Mouse (Mus musculus): ENCODE results near the gene Podn. TPM values are rescaled to one million over a fixed set of nuclear protein-coding genes. Genes with fewer than 3 reads are reported as not detected.

Gene Podn
- polyA plus RNA-seq, 1 experiment, result 150 TPM

DNA sequence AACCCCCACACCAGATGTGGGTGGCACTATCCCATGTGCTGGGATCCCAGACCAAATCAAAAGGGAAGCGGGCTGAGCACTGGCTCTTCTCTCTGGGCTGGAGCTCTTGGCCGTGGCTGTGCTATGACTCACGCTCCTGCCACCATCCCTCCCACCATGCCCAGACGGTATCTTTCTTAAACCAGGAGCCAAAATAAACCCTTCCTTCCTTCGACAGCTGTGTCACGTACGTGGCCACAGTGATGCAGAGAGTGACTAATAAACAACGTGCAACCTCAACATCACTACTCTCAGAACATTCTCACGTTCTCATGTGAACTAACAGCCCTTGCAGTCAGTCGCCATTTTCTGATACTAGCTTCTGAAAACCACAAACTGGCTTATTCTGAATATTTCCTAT, 38.1 kb downstream of the Podn start:
- Histone ChIP-seq H3K36me3 (ENCODE audit: control insufficient read depth, insufficient read depth, low read length) (peaks cover 62% of the 10 kb centered on the region), H3K27ac (ENCODE audit: insufficient read depth, low read depth, low read length) (no peak overlapping the region), H3K4me1 (ENCODE audit: control insufficient read depth, insufficient read depth, insufficient read length, low read length) (no peaks in the 10 kb centered on the region; the same call in 1 of the 2 replicates), H3K27me3 (ENCODE audit: control insufficient read depth, insufficient read depth, low read length) (no peaks in the 10 kb centered on the region), H3K4me3 (ENCODE audit: low read depth, low read length) (no peak overlapping the region)
- TF ChIP-seq CTCF (IDR thresholded peaks at IDR 0.05; ENCODE audit: extremely low read depth, insufficient read length, insufficient replicate concordance, low read depth, low read length) (no peak), POLR2A (IDR thresholded peaks at IDR 0.05; ENCODE audit: low read depth, low read length) (no peak)
- 76% methylated on average over 10 of the region's 10 CpGs for WGBS

GRCm38 (mm10) chr4:108057247-108057646, 39.0 kb downstream of the Podn start:
- H3K27ac ChIP-seq (ENCODE audit: insufficient read depth, low read depth, low read length), result no peak overlapping the region
- 90% methylated on average over 2 of the region's 2 CpGs for WGBS
- H3K4me1 ChIP-seq (ENCODE audit: control insufficient read depth, insufficient read depth, insufficient read length, low read length), result no peaks in the 10 kb centered on the region; the same call in 1 of the 2 replicates
- TF ChIP-seq POLR2A (IDR thresholded peaks at IDR 0.05; ENCODE audit: low read depth, low read length), result no peak
- no peak for TF ChIP-seq CTCF (IDR thresholded peaks at IDR 0.05; ENCODE audit: extremely low read depth, insufficient read length, insufficient replicate concordance, low read depth, low read length)
- no peaks in the 10 kb centered on the region for H3K27me3 ChIP-seq (ENCODE audit: control insufficient read depth, insufficient read depth, low read length)
- H3K36me3 ChIP-seq (ENCODE audit: control insufficient read depth, insufficient read depth, low read length), result peaks cover 65% of the 10 kb centered on the region
- no peak overlapping the region for H3K4me3 ChIP-seq (ENCODE audit: low read depth, low read length)

DNA sequence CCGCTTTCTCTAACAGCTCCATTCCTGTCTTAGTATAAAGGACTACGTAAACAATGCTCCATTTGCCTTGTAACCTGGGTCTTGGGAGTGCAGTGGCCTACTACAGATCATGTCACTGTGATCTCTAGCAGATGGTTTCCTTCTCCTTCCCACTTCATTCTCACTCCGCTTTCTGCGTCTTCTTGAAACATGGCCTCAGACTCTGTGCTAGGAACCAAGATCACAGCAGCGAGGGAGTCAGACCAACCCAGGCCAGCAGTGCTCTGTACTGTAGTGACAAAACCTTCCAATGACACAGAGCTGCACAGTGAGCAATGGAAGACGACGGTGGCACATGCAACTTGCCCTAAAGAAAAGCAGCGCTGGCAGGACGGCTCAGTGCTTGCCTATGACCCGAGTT, 40.4 kb downstream of the Podn start:
- Histone ChIP-seq H3K27me3 (ENCODE audit: control insufficient read depth, insufficient read depth, low read length) (no peaks in the 10 kb centered on the region), H3K4me3 (ENCODE audit: low read depth, low read length) (no peak overlapping the region), H3K4me1 (ENCODE audit: control insufficient read depth, insufficient read depth, insufficient read length, low read length) (peaks cover 5% of the 10 kb centered on the region; the same call in 1 of the 2 replicates), H3K36me3 (ENCODE audit: control insufficient read depth, insufficient read depth, low read length) (peaks cover 67% of the 10 kb centered on the region), H3K27ac (ENCODE audit: insufficient read depth, low read depth, low read length) (no peak overlapping the region)
- TF ChIP-seq POLR2A (IDR thresholded peaks at IDR 0.05; ENCODE audit: low read depth, low read length) (no peak), CTCF (IDR thresholded peaks at IDR 0.05; ENCODE audit: extremely low read depth, insufficient read length, insufficient replicate concordance, low read depth, low read length) (no peak)
- 90% methylated on average over 10 of the region's 10 CpGs for WGBS

DNA sequence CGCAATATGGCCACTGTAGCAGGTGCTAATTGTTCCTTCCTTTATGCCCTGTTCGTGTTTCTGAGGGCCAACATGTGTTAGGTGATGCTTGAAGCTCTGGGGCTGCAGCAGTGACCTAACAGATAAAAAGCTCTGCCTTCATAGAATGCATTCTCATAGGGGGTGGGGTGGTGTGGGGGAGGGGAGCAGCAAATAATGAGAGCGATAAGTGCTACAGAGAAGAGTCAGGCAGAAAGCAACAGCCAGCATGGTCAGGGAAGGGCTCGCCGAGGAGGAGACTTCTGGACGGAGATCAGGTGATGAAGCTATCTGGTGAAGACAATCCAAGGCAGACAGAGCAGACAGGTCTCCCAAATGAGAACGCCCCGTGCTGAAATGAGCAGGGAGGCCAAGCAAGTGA, 43.6 kb downstream of the Podn start:
- Histone ChIP-seq H3K27ac (ENCODE audit: insufficient read depth, low read depth, low read length) (no peak overlapping the region), H3K4me1 (ENCODE audit: control insufficient read depth, insufficient read depth, insufficient read length, low read length) (peaks cover 5% of the 10 kb centered on the region; the same call in 1 of the 2 replicates), H3K4me3 (ENCODE audit: low read depth, low read length) (no peak overlapping the region), H3K36me3 (ENCODE audit: control insufficient read depth, insufficient read depth, low read length) (peaks cover 70% of the 10 kb centered on the region), H3K27me3 (ENCODE audit: control insufficient read depth, insufficient read depth, low read length) (no peaks in the 10 kb centered on the region)
- TF ChIP-seq POLR2A (IDR thresholded peaks at IDR 0.05; ENCODE audit: low read depth, low read length) (no peak), CTCF (IDR thresholded peaks at IDR 0.05; ENCODE audit: extremely low read depth, insufficient read length, insufficient replicate concordance, low read depth, low read length) (no peak)
- WGBS, result 86% methylated on average over 8 of the region's 8 CpGs

GRCm38 (mm10) chr4:108051687-108052274, 44.5 kb downstream of the Podn start:
- no peak overlapping the region; the same call in 1 of the 2 replicates for H3K27ac ChIP-seq (ENCODE audit: insufficient read depth, low read depth, low read length)
- peaks cover 73% of the 10 kb centered on the region for H3K36me3 ChIP-seq (ENCODE audit: control insufficient read depth, insufficient read depth, low read length)
- no peaks in the 10 kb centered on the region for H3K27me3 ChIP-seq (ENCODE audit: control insufficient read depth, insufficient read depth, low read length)
- no peak for TF ChIP-seq CTCF (IDR thresholded peaks at IDR 0.05; ENCODE audit: extremely low read depth, insufficient read length, insufficient replicate concordance, low read depth, low read length)
- WGBS, result 85% methylated on average over 10 of the region's 10 CpGs
- H3K4me3 ChIP-seq (ENCODE audit: low read depth, low read length), result no peak overlapping the region
- H3K4me1 ChIP-seq (ENCODE audit: control insufficient read depth, insufficient read depth, insufficient read length, low read length), result peaks cover 5% of the 10 kb centered on the region; the same call in 1 of the 2 replicates

- WGBS, result 82% methylated on average over 8 of the region's 8 CpGs
- no peak for TF ChIP-seq POLR2A (IDR thresholded peaks at IDR 0.05; ENCODE audit: low read depth, low read length)
- no peak for TF ChIP-seq CTCF (IDR thresholded peaks at IDR 0.05; ENCODE audit: extremely low read depth, insufficient read length, insufficient replicate concordance, low read depth, low read length)
- H3K4me1 ChIP-seq (ENCODE audit: control insufficient read depth, insufficient read depth, insufficient read length, low read length), result no peaks in the 10 kb centered on the region
- no peak overlapping the region for H3K27ac ChIP-seq (ENCODE audit: insufficient read depth, low read depth, low read length)
- peaks cover 68% of the 10 kb centered on the region for H3K36me3 ChIP-seq (ENCODE audit: control insufficient read depth, insufficient read depth, low read length)
- no peaks in the 10 kb centered on the region for H3K27me3 ChIP-seq (ENCODE audit: control insufficient read depth, insufficient read depth, low read length)
- H3K4me3 ChIP-seq (ENCODE audit: low read depth, low read length), result no peak overlapping the region
Measured at GRCm38 (mm10) chr4:108046136-108046535, 50.1 kb downstream of the Podn start.

DNA sequence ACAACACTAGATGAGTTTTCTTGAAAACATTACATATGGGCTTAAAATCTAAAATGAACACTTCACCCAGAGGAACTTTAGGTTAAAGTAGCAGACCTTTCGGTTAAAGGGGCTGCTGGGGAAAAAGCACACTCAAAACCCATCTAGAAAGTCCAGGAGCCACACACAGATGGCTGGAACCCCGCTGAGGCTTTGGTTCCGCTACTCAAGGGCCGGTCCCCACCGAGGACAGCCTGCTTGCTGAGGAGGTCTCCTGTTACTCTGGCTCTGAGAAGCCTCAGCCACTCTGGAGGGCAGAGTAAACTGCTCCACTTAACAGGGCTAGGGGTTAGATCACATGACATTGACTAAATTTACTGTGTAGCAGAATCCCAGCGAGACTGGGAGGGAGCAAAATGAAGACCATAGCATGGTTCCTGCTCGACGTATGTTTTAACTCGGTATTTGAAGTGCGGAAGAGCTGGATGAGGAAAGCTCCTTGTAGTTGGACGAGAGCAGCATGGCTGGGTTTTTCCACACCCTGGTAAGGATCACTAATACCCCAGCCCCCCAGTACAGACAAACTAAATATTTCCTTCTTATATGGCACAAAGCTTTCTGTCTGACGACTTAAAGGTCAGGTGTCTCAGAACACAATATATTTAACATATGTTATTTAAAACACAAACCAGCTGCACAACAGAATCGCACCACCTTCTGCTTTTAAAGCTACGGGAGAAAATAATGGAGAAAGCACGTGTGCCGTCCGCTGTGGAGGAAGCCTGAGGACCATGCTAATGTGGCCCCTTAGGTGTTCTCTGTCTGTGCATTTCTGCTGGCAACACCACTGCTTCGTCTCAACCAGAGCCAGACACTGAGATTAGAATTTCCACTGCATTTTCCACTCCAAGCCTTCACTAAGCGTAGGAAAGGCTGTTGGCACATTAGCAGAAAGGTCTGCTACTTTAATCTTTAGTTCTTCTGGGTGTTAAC, 50.8 kb downstream of the Podn start:
- no peaks in the 10 kb centered on the region for H3K27me3 ChIP-seq (ENCODE audit: control insufficient read depth, insufficient read depth, low read length)

More for the DNA sequence above, 50.8 kb downstream of the Podn start:
- 88% methylated on average over 19 of the region's 19 CpGs for WGBS
- Histone ChIP-seq H3K4me1 (ENCODE audit: control insufficient read depth, insufficient read depth, insufficient read length, low read length) (no peaks in the 10 kb centered on the region), H3K4me3 (ENCODE audit: low read depth, low read length) (no peak overlapping the region), H3K27ac (ENCODE audit: insufficient read depth, low read depth, low read length) (no peak overlapping the region), H3K36me3 (ENCODE audit: control insufficient read depth, insufficient read depth, low read length) (peaks cover 67% of the 10 kb centered on the region)
- no peak for TF ChIP-seq CTCF (IDR thresholded peaks at IDR 0.05; ENCODE audit: extremely low read depth, insufficient read length, insufficient replicate concordance, low read depth, low read length)
- TF ChIP-seq POLR2A (IDR thresholded peaks at IDR 0.05; ENCODE audit: low read depth, low read length), result no peak
